In genomic region chr6:136431169-136431895, GRCm38 (mm10) we compare ENCODE assay signal across 15 mouse cellular contexts. TPM values are rescaled to one million over a fixed set of nuclear protein-coding genes. Genes with fewer than 3 reads are reported as not detected.
DNase-seq lines count a peak whose midpoint lies in the region; ATAC-seq and TF ChIP-seq lines count a peak whose summit lies in the region.
"Had no signal": no experiment of that assay in that cellular context is flagged by ENCODE, and none has a peak within 500 bp of the region (broad histone marks: within the 10 kb centered on the region; RNA-seq: fewer than 3 reads in every experiment).

No protein-coding gene starts in this region.

- no peaks in the 10 kb centered on the region; the same call in 1 of the 2 replicates for H3K4me1 ChIP-seq in lung, embryonic 14.5 days (ENCODE audit: insufficient read depth)
- H3K4me1 ChIP-seq in CH12.LX (ENCODE audit: control insufficient read depth in 1 of 2, insufficient read depth in 2 of 2) = peaks cover 7 to 21% of the 10 kb centered on the region in 2 experiments; a peak in 3 of 4 replicates
- 0 out of 2 replicates have a peak, but pooled peaks cover 8% of the 10 kb centered on the region for H3K4me1 ChIP-seq in intestine, embryonic 15.5 days (replicated peaks)
- H3K4me1 ChIP-seq: midbrain, embryonic 12.5 days had no signal

- no peak for TF ChIP-seq POLR2A in CH12.LX (IDR thresholded peaks at IDR 0.05; ENCODE audit: low read depth, low read length)

- H3K27ac ChIP-seq in lung, embryonic 14.5 days (ENCODE audit: low read depth) = peak overlapping the region; percentile 28
- peak overlapping the region; percentile 41 for H3K27ac ChIP-seq in CH12.LX (ENCODE audit: insufficient read depth, low read depth)
- 0 out of 2 replicates have a peak overlapping the region, but pooled peaks have one; percentile 1 for H3K27ac ChIP-seq in intestine, embryonic 15.5 days
- H3K27ac ChIP-seq: left cerebral cortex, adult 2 months; liver, embryonic 15.5 days; midbrain, embryonic 12.5 days had no signal

- H3K4me3 ChIP-seq in lung, embryonic 14.5 days (ENCODE audit: low read depth, low read length) = no peak overlapping the region
- H3K4me3 ChIP-seq in CH12.LX (replicated peaks in 1 of 3; ENCODE audit: low read depth in 2 of 3, low read length in 2 of 3, poor library complexity in 1 of 3) = no peak overlapping the region
- no peak overlapping the region for H3K4me3 ChIP-seq in intestine, embryonic 15.5 days (replicated peaks)
- H3K4me3 ChIP-seq: left cerebral cortex, adult 2 months; liver, embryonic 15.5 days; midbrain, embryonic 12.5 days had no signal

- H3K9ac ChIP-seq in lung, embryonic 14.5 days = no peak overlapping the region
- 0 out of 2 replicates have a peak overlapping the region, but pooled peaks have one; percentile 16 for H3K9ac ChIP-seq in CH12.LX (ENCODE audit: insufficient read depth, low read depth)
- H3K9ac ChIP-seq in intestine, embryonic 15.5 days = no peak overlapping the region
- H3K9ac ChIP-seq: liver, embryonic 15.5 days; midbrain, embryonic 12.5 days had no signal

- no peaks in the 10 kb centered on the region for H3K36me3 ChIP-seq in lung, embryonic 14.5 days (ENCODE audit: insufficient read depth)
- no peaks in the 10 kb centered on the region for H3K36me3 ChIP-seq in CH12.LX (replicated peaks in 1 of 2; ENCODE audit: control insufficient read depth in 1 of 2, insufficient read depth in 1 of 2, low read length in 1 of 2)
- no peaks in the 10 kb centered on the region for H3K36me3 ChIP-seq in intestine, embryonic 15.5 days
- H3K36me3 ChIP-seq: liver, embryonic 15.5 days; midbrain, embryonic 12.5 days had no signal

- 30% methylated on average over 10 of the region's 10 CpGs for WGBS in lung, embryonic 14.5 days
- WGBS in intestine, embryonic 15.5 days = 45% methylated on average over 10 of the region's 10 CpGs

- TF ChIP-seq RAD21 in CH12.LX (IDR thresholded peaks at IDR 0.05; ENCODE audit: low read depth, low read length) = no peak

- H3K4me2 ChIP-seq in lung, embryonic 14.5 days = no peak overlapping the region
- 0 out of 2 replicates have a peak overlapping the region, but pooled peaks have one; percentile 47 for H3K4me2 ChIP-seq in CH12.LX (ENCODE audit: insufficient read depth, low read depth, poor library complexity, severe bottlenecking)
- H3K4me2 ChIP-seq in intestine, embryonic 15.5 days (replicated peaks) = no peak overlapping the region
- H3K4me2 ChIP-seq: liver, embryonic 15.5 days; midbrain, embryonic 12.5 days had no signal

- dilution Hi-C loops in CH12.LX (cut with MboI; ENCODE audit: extremely low pct_ligation_motif_present, extremely low pct_unique_long_range_greater_than_20kb, low sequenced_read_pairs) = no loop called here

- DNase-seq in heart, adult 11 months = peak; percentile 53
- no peak for DNase-seq in heart, adult 8-10 months (ENCODE audit: low spot score)
- peak; percentile 64 for DNase-seq in lung, embryonic 14.5 days
- DNase-seq in lung, postnatal 14 days = no peak
- no peak for DNase-seq in CH12.LX (ENCODE audit: extremely low read depth)
- no peak for DNase-seq in layer of hippocampus, adult 11-12 months (ENCODE audit: low spot score)
- no peak for DNase-seq in urinary bladder, postnatal 10 days (ENCODE audit: low spot score)
- DNase-seq: kidney, adult 9 months; right cerebral cortex, postnatal 25 days had no signal

- no peaks in the 10 kb centered on the region for H3K9me3 ChIP-seq in lung, embryonic 14.5 days (ENCODE audit: low read depth, low read length)
- H3K9me3 ChIP-seq in CH12.LX (replicated peaks; ENCODE audit: low read length) = no peaks in the 10 kb centered on the region
- no peaks in the 10 kb centered on the region for H3K9me3 ChIP-seq in intestine, embryonic 15.5 days
- H3K9me3 ChIP-seq: liver, embryonic 15.5 days; midbrain, embryonic 12.5 days had no signal

- TF ChIP-seq EP300 in CH12.LX (IDR thresholded peaks at IDR 0.05; ENCODE audit: low read length) = no peak

- no peak for TF ChIP-seq CTCF in lung, embryonic 14.5 days (IDR thresholded peaks at IDR 0.05; ENCODE audit: low read depth)
- TF ChIP-seq CTCF in CH12.LX (conservative IDR thresholded peaks at IDR 0.05 in 1 of 2, IDR thresholded peaks at IDR 0.05 in 1 of 2; ENCODE audit: low read depth in 2 of 2, low read length in 2 of 2) = no peak

- no peaks in the 10 kb centered on the region for H3K27me3 ChIP-seq in lung, embryonic 14.5 days (ENCODE audit: insufficient read depth, low read length)
- no peaks in the 10 kb centered on the region for H3K27me3 ChIP-seq in CH12.LX (replicated peaks)
- no peaks in the 10 kb centered on the region for H3K27me3 ChIP-seq in intestine, embryonic 15.5 days (replicated peaks)
- H3K27me3 ChIP-seq: liver, embryonic 15.5 days; midbrain, embryonic 12.5 days had no signal

- ATAC-seq in lung, embryonic 14.5 days (ENCODE audit: insufficient read depth) = no peak
- peak; percentile 24; the same call in 1 of the 2 replicates for ATAC-seq in intestine, embryonic 15.5 days

- no peaks in the 10 kb centered on the region for H3K79me2 ChIP-seq in CH12.LX (replicated peaks; ENCODE audit: control insufficient read depth, extremely low read depth, insufficient read depth, poor library complexity, severe bottlenecking)

- in situ Hi-C loops in CH12.LX (cut with MboI; ENCODE audit: low pct_ligation_motif_present, low pct_unique_long_range_greater_than_20kb, low sequenced_read_pairs) = loop anchor here (25.0 kb wide), 2 partner anchors 281 to 556 kb away; no protein-coding TSS in a partner anchor

TF ChIP-seq in CH12.LX, 34 proteins besides CTCF, POLR2A, EP300 and RAD21:
- TF ChIP-seq PAX5 (IDR thresholded peaks at IDR 0.05; ENCODE audit: low read length) (no peak), E2F4 (IDR thresholded peaks at IDR 0.05; ENCODE audit: insufficient replicate concordance, low read depth, low read length) (no peak), UBTF (IDR thresholded peaks at IDR 0.05; ENCODE audit: low read depth, low read length) (no peak), MXI1 (IDR thresholded peaks at IDR 0.05; ENCODE audit: low read depth, low read length) (no peak), JUN (IDR thresholded peaks at IDR 0.05; ENCODE audit: insufficient read depth, low read depth, low read length) (no peak), ZNF384 (IDR thresholded peaks at IDR 0.05; ENCODE audit: low read depth, low read length) (no peak), CHD1 (IDR thresholded peaks at IDR 0.05; ENCODE audit: low read depth, low read length) (no peak), GABPA (IDR thresholded peaks at IDR 0.05; ENCODE audit: insufficient replicate concordance, low read depth, low read length) (no peak), BHLHE40 (IDR thresholded peaks at IDR 0.05; ENCODE audit: low read depth, low read length) (peak; percentile 60), RCOR1 (conservative IDR thresholded peaks at IDR 0.05; ENCODE audit: low read depth, low read length) (0 out of 2 replicates have a peak, but pooled peaks have one; percentile 35), SMC3 (IDR thresholded peaks at IDR 0.05; ENCODE audit: low read depth, low read length) (no peak), USF2 (conservative IDR thresholded peaks at IDR 0.05; ENCODE audit: low read depth, low read length) (no peak), MEF2A (IDR thresholded peaks at IDR 0.05; ENCODE audit: borderline replicate concordance, low read depth, low read length) (no peak), IRF4 (IDR thresholded peaks at IDR 0.05; ENCODE audit: low read depth, low read length) (0 out of 2 replicates have a peak, but pooled peaks have one; percentile 43), POLR2AphosphoS2 (IDR thresholded peaks at IDR 0.05; ENCODE audit: low read depth, low read length) (no peak), ZC3H11A (IDR thresholded peaks at IDR 0.05; ENCODE audit: low read depth, low read length) (no peak), TBP (conservative IDR thresholded peaks at IDR 0.05; ENCODE audit: low read depth, low read length) (no peak), ELF1 (IDR thresholded peaks at IDR 0.05; ENCODE audit: low read depth, low read length) (no peak), USF1 (IDR thresholded peaks at IDR 0.05; ENCODE audit: low read depth, low read length) (no peak), KAT2A (IDR thresholded peaks at IDR 0.05; ENCODE audit: insufficient replicate concordance, low read length) (no peak), TCF12 (IDR thresholded peaks at IDR 0.05; ENCODE audit: low read depth, low read length) (peak; percentile 66; the same call in 1 of the 2 replicates), NELFE (IDR thresholded peaks at IDR 0.05; ENCODE audit: low read depth, low read length) (no peak), HCFC1 (IDR thresholded peaks at IDR 0.05; ENCODE audit: low read depth, low read length) (no peak), MAZ (IDR thresholded peaks at IDR 0.05; ENCODE audit: low read depth, low read length) (0 out of 2 replicates have a peak, but pooled peaks have one; percentile 31), NRF1 (IDR thresholded peaks at IDR 0.05; ENCODE audit: low read depth, low read length) (no peak), ZKSCAN1 (IDR thresholded peaks at IDR 0.05; ENCODE audit: borderline replicate concordance, low read depth, low read length) (no peak), ZMIZ1 (IDR thresholded peaks at IDR 0.05; ENCODE audit: low read depth, low read length) (no peak), MAX (IDR thresholded peaks at IDR 0.05; ENCODE audit: low read length) (no peak), JUND (conservative IDR thresholded peaks at IDR 0.05; ENCODE audit: low read depth, low read length) (no peak), ETS1 (conservative IDR thresholded peaks at IDR 0.05; ENCODE audit: low read depth, low read length) (peak; percentile 24; the same call in 1 of the 2 replicates), CHD2 (IDR thresholded peaks at IDR 0.05; ENCODE audit: low read length) (no peak), SIN3A (IDR thresholded peaks at IDR 0.05; ENCODE audit: low read length) (no peak), MYC (IDR thresholded peaks at IDR 0.05; ENCODE audit: low read depth, low read length) (no peak), MAFK (IDR thresholded peaks at IDR 0.05; ENCODE audit: insufficient replicate concordance, low read length) (no peak)

RNA-seq across cellular contexts. Expression of gene E330021D16Rik, which starts 16.0 kb away (rescaled TPM):
- total RNA-seq in heart, adult 8-10 months (2022) = not detected
- not detected in 2 replicates for polyA plus RNA-seq in lung, embryonic 14.5 days (2014; fragmentation: Nextera tagmentation; extraction: Ambion mirVana)
- total RNA-seq in CH12.LX (2012; rRNA removed) (not detected in 2 replicates), CH12.LX (2014; rRNA removed) (not detected in 2 replicates)
- not detected in 2 replicates for polyA plus RNA-seq in CH12.LX (2012; ENCODE audit: insufficient read length, low read depth)
- polyA plus RNA-seq in intestine, embryonic 15.5 days (2015; fragmentation: Nextera tagmentation; extraction: Ambion mirVana) = 0.19 TPM in 1 of 2 replicates, not detected in the other
- total RNA-seq: heart, postnatal 25 days; left cerebral cortex, adult 2 months had no signal
- polyA plus RNA-seq: midbrain, embryonic 12.5 days; neural tube, embryonic 14.5 days had no signal

Comparison
In these comparisons a context has a peak if more than half of its experiments do, and no peak if none do; other contexts are left out.
1. DNase-seq: peak in heart, adult 11 months (single experiment) and lung, embryonic 14.5 days (single experiment); none in heart, adult 8-10 months (single experiment), lung, postnatal 14 days (single experiment), CH12.LX (single experiment), layer of hippocampus, adult 11-12 months (single experiment) and urinary bladder, postnatal 10 days (single experiment).
2. Peak in every context shown above with its lines, with median percentiles within 50 percentile points of each other: H3K27ac ChIP-seq.